Mouse (Mus musculus) left cerebral cortex, postnatal 25 days (tissue): Measurements from ENCODE around the gene Kcna10. TPM values are rescaled to one million over a fixed set of nuclear protein-coding genes. Genes with fewer than 3 reads are reported as not detected.
A peak's percentile ranks its signal among the peaks of the same experiment; 100 is the strongest.

Experiments used
- DNase-seq, 2 experiments: peaks; one replicate each; pipeline ENCODE4 v3.0.0; 2022; ENCODE audit warnings: low spot score in 2 of 2, mixed read lengths in 1 of 2
- intact Hi-C: fragments of 180-260 bp; cut with DNase I; formaldehyde crosslinking; loops from one replicate; pipeline ENCODE4 v1.15.1; 2025
- total RNA-seq, 2 experiments: library from RNA; stranded (reverse); gene quantifications; 2 replicates each; pipeline ENCODE4 v1.2.3; 2021

Kcna10 gene
- total RNA-seq, 2 experiments from 2014 or later = not detected

- intact Hi-C loops = loop anchor here (1.0 to 5.0 kb wide), 2 partner anchors 94 to 251 kb away; no protein-coding TSS in a partner anchor
Observed at GRCm38 (mm10) chr3:107188226-107188899, 5.5 kb downstream of the Kcna10 start.

GRCm38 (mm10) chr3:107201310-107202180, 18.7 kb downstream of the Kcna10 start:
- intact Hi-C loops = no loop called here
- no peak for DNase-seq

More at GRCm38 (mm10) chr3:107188226-107188899, 5.5 kb downstream of the Kcna10 start:
- peak; percentile 70 to 81 for DNase-seq

- DNase-seq = peak in 1 of 2 experiments; percentile 66
- intact Hi-C loops = no loop called here
Observed at GRCm38 (mm10) chr3:107204413-107204812, 21.6 kb downstream of the Kcna10 start.

GRCm38 (mm10) chr3:107205170-107205569, 22.3 kb downstream of the Kcna10 start:
- no peak for DNase-seq
- intact Hi-C loops = no loop called here

- DNase-seq = peak; percentile 73 to 79
- intact Hi-C loops = loop anchor here (1.0 to 2.0 kb wide), 3 partner anchors 27 to 261 kb away; no protein-coding TSS in a partner anchor
Observed at GRCm38 (mm10) chr3:107205994-107206393, 23.1 kb downstream of the Kcna10 start.

GRCm38 (mm10) chr3:107206490-107207150, 23.8 kb downstream of the Kcna10 start:
- DNase-seq = peak in 1 of 2 experiments; percentile 18
- intact Hi-C loops = loop anchor here (1.0 to 2.0 kb wide), 3 partner anchors 27 to 260 kb away; no protein-coding TSS in a partner anchor

- intact Hi-C loops = loop anchor here (2.0 kb wide), 2 partner anchors 67 to 259 kb away; no protein-coding TSS in a partner anchor
Observed at GRCm38 (mm10) chr3:107207625-107208253, 24.9 kb downstream of the Kcna10 start.

GRCm38 (mm10) chr3:107214606-107215005, 31.8 kb downstream of the Kcna10 start:
- intact Hi-C loops = loop anchor here (5.0 kb wide), 1 partner anchor 138 kb away; no protein-coding TSS in a partner anchor
- peak in 1 of 2 experiments; percentile 37 for DNase-seq

More at GRCm38 (mm10) chr3:107207625-107208253, 24.9 kb downstream of the Kcna10 start:
- DNase-seq = no peak

- DNase-seq = no peak
- intact Hi-C loops = no loop called here
Observed at GRCm38 (mm10) chr3:107216400-107217100, 33.7 kb downstream of the Kcna10 start.

GRCm38 (mm10) chr3:107217101-107217480, 34.2 kb downstream of the Kcna10 start:
- intact Hi-C loops = no loop called here
- no peak for DNase-seq

- intact Hi-C loops = no loop called here
- peak in 1 of 2 experiments; percentile 63 for DNase-seq
Observed at GRCm38 (mm10) chr3:107218572-107218971, 35.7 kb downstream of the Kcna10 start.

GRCm38 (mm10) chr3:107221608-107222007, 38.8 kb downstream of the Kcna10 start, which contains the start of gene Cym:
Cym (minus strand) TSS chr3:107221732.
- DNase-seq = no peak

GRCm38 (mm10) chr3:107223230-107223629, 40.4 kb downstream of the Kcna10 start:
- intact Hi-C loops = no loop called here
- DNase-seq = no peak

More at GRCm38 (mm10) chr3:107221608-107222007, 38.8 kb downstream of the Kcna10 start, which contains the start of gene Cym:
- intact Hi-C loops = no loop called here

- intact Hi-C loops = no loop called here
- no peak for DNase-seq
Observed at GRCm38 (mm10) chr3:107225820-107226219, 43.0 kb downstream of the Kcna10 start.

GRCm38 (mm10) chr3:107229221-107229620, 46.4 kb downstream of the Kcna10 start:
- DNase-seq = no peak
- intact Hi-C loops = no loop called here

GRCm38 (mm10) chr3:107229822-107230221, 47.0 kb downstream of the Kcna10 start:
- intact Hi-C loops = loop anchor here (5.0 to 10.0 kb wide), 2 partner anchors 127 to 385 kb away; no protein-coding TSS in a partner anchor
- no peak for DNase-seq

- intact Hi-C loops = loop anchor here (5.0 to 10.0 kb wide), 2 partner anchors 127 to 384 kb away; no protein-coding TSS in a partner anchor
Observed at GRCm38 (mm10) chr3:107230527-107230926, 47.7 kb downstream of the Kcna10 start, which contains the start of gene A630076J17Rik. A630076J17Rik (plus strand) TSS chr3:107230614.

GRCm38 (mm10) chr3:107231202-107231601, 48.3 kb downstream of the Kcna10 start:
- DNase-seq = no peak
- intact Hi-C loops = loop anchor here (5.0 to 10.0 kb wide), 2 partner anchors 126 to 384 kb away; no protein-coding TSS in a partner anchor

More at GRCm38 (mm10) chr3:107230527-107230926, 47.7 kb downstream of the Kcna10 start, which contains the start of gene A630076J17Rik:
- no peak for DNase-seq
